Mouse (Mus musculus) embryonic stem cell, embryonic (primary cell): ENCODE data around the gene Pars2.

Experiments used
- CTCF ChIA-PET, 4 experiments: fragments of 300-600 bp in 2 of 4; fragments of 350-600 bp in 2 of 4; sonication (Branson Sonifier 250); formaldehyde crosslinking; loops; one replicate each; lab custom pipeline; 2022; ENCODE audit warnings: inconsistent platforms in 2 of 4; lab: Charles Lee
- POLR2A ChIA-PET, 4 experiments: fragments of 300-600 bp in 2 of 4; fragments of 350-600 bp in 2 of 4; sonication (Branson Sonifier 250); formaldehyde crosslinking; loops; one replicate each; lab custom pipeline; 2022; ENCODE audit warnings: antibody characterized with exemption in 4 of 4, inconsistent platforms in 1 of 4; lab: Charles Lee

Gene Pars2

DNA sequence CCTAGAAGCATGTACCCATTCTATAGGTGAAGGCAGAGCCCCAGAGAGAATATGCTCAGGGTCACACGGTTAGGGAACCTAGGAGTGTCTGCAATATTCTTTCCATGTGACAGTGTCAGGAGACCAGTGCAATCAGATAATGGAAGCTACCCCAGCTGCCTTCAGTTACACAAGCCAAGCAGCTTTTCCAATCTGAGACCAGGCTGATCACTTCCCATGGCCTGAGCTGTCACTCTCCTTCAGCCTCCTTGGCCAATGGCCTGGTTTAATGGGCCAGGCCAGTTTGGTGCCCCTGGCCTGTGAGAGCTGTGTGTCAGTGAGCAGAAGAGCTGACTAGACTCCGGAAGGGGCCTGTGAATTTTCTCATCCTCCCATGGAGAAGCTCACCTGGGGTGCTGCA, 14.4 kb downstream of the Pars2 start:
- ChIA-PET CTCF (interaction anchor here in 2 of 4 experiments (0.5 to 1.9 kb wide), 5 partner anchors 25 to 40 kb away, joined by 3 to 5 read pairs (median 3); no protein-coding TSS in a partner anchor), POLR2A (interaction anchor here in 3 of 4 experiments (0.6 to 2.5 kb wide), 10 partner anchors 9 to 522 kb away, joined by 3 to 11 read pairs (median 4); no protein-coding TSS in a partner anchor)

- ChIA-PET POLR2A (interaction anchor here in 3 of 4 experiments (0.6 to 2.5 kb wide), 11 partner anchors 9 to 521 kb away, joined by 3 to 11 read pairs (median 4); partner anchors contain the start of gene Ttc4 (in 1 of the 3)), CTCF (interaction anchor here in 3 of 4 experiments (0.6 to 1.9 kb wide), 9 partner anchors 8 to 58 kb away, joined by 3 to 6 read pairs (median 3); no protein-coding TSS in a partner anchor)
These were observed 14.8 kb downstream of the Pars2 start for GRCm38 (mm10) chr4:106665673-106666072.

- ChIA-PET CTCF (interaction anchor here (0.5 to 1.9 kb wide), 9 partner anchors 8 to 501 kb away, joined by 3 to 6 read pairs (median 3); no protein-coding TSS in a partner anchor), POLR2A (interaction anchor here in 3 of 4 experiments (1.0 to 2.5 kb wide), 5 partner anchors 10 to 21 kb away, joined by 3 to 11 read pairs (median 4); partner anchors contain the start of gene Ttc4 (in 1 of the 3))
These were observed 15.7 kb downstream of the Pars2 start for GRCm38 (mm10) chr4:106666546-106666945.

DNA sequence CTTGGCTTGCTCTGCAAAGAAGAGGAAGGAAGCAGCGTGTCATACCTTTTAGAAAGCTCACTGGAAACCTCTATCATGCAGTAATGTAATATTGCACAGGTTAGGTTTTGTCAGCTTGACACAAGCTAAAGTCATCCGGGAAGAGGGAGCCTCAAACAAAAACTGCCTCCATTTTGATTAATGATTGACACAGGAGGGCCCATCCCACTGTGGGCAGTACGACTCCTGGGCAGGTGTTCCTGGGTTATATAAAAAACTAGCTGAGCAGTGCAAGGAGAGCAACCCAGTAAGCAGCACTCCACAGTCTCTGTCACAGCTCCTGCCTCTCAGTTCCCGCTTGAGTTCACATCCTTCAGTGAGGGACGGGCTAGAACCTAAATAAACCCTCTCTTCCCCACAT, 25.9 kb downstream of the Pars2 start:
- ChIA-PET POLR2A (interaction anchor here in 3 of 4 experiments (0.6 to 0.8 kb wide), 4 partner anchors 10 to 502 kb away, joined by 3 to 4 read pairs (median 3); partner anchors contain the start of genes Tceanc2 (in 1 of the 3) and Tmem59 (in 1 of the 3)), CTCF (no interaction called here)

- CTCF ChIA-PET = interaction anchor here in 2 of 4 experiments (0.6 to 1.0 kb wide), 2 partner anchors 48 to 64 kb away, joined by 4 to 5 read pairs; no protein-coding TSS in a partner anchor
- POLR2A ChIA-PET = interaction anchor here in 3 of 4 experiments (0.5 to 1.8 kb wide), 18 partner anchors 9 to 1729 kb away, joined by 3 to 7 read pairs (median 4); partner anchors contain the start of gene Tmem59 (in 1 of the 3)
These were observed 27.7 kb downstream of the Pars2 start, which contains the start of gene Ttc4 for GRCm38 (mm10) chr4:106678442-106679118. Gene Ttc4, minus strand, starts transcription at chr4:106678944.

- POLR2A ChIA-PET = interaction anchor here in 3 of 4 experiments (0.5 to 1.8 kb wide), 10 partner anchors 11 to 1124 kb away, joined by 3 to 7 read pairs (median 4); no protein-coding TSS in a partner anchor
- CTCF ChIA-PET = interaction anchor here in 1 of 4 experiments (1.0 kb wide), 1 partner anchor 65 kb away, joined by 4 read pairs; no protein-coding TSS in a partner anchor
These were observed 28.3 kb downstream of the Pars2 start for GRCm38 (mm10) chr4:106679152-106679551.

DNA sequence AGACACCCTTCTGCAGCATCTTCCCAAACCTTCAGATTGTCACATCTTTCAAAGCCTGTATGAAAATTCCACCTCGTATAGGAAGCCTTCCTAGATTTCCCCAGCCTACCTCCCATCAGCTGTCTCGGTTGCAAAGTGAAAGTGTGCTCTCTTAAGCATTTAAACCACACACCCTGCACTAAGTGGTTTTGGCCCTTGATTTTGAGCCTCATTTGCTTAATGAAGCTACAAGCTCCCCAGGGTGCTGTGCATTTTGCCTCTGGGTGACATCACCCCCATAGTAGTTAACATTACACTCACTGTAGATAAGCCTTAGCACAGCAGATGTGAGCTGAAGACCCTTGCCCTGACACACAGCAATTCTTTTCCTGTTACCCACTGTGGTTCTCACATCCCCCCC, 30.1 kb downstream of the Pars2 start:
- POLR2A ChIA-PET = interaction anchor here in 1 of 4 experiments (1.1 to 2.1 kb wide), 2 partner anchors 10 to 31 kb away, joined by 5 read pairs; no protein-coding TSS in a partner anchor
- CTCF ChIA-PET = interaction anchor here in 1 of 4 experiments (1.0 kb wide), 1 partner anchor 19 kb away, joined by 3 read pairs; no protein-coding TSS in a partner anchor

GRCm38 (mm10) chr4:106688636-106689296, 37.9 kb downstream of the Pars2 start:
- ChIA-PET POLR2A (interaction anchor here in 1 of 4 experiments (0.6 kb wide), 1 partner anchor 67 kb away, joined by 3 read pairs; no protein-coding TSS in a partner anchor), CTCF (no interaction called here)

DNA sequence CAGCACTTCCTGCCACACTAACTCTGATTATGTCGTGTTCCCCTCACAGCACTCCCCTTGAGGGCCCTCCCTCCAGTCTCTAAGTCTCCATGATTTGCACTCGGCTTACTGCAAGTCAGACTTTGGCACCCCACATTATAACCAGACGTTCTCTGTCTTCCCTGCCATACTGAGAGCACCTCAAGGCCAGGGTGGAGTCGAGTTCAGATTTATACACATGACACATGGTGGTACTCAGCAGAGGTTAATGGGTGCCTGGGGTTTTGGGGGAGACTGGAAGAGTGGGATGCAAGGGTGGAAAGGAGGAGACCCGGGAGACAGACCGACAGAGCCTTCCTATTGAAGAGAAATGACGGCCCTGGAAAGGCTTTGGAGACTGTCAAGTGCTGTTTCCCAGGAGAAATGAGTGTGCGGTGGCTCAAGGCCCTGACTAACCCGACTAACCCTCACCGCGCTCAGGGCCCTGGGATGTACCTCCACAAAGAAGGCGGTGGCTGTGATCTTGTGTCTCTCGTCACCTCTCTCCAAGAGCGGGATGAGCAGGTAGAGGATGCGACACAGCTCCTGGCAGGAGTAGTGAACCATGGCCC, 43.1 kb downstream of the Pars2 start:
- ChIA-PET POLR2A (no interaction called here), CTCF (no interaction called here)

- ChIA-PET POLR2A (interaction anchor here in 1 of 4 experiments (0.8 to 1.5 kb wide), 2 partner anchors 50 to 70 kb away, joined by 3 to 4 read pairs; no protein-coding TSS in a partner anchor), CTCF (interaction anchor here in 3 of 4 experiments (0.5 to 2.0 kb wide), 18 partner anchors 8 to 1542 kb away, joined by 3 to 8 read pairs (median 4); no protein-coding TSS in a partner anchor)
These were observed 49.1 kb downstream of the Pars2 start for GRCm38 (mm10) chr4:106699989-106700388.

- CTCF ChIA-PET = interaction anchor here in 3 of 4 experiments (0.6 to 2.0 kb wide), 7 partner anchors 9 to 1288 kb away, joined by 3 to 13 read pairs (median 4); no protein-coding TSS in a partner anchor
- POLR2A ChIA-PET = interaction anchor here in 2 of 4 experiments (0.6 to 1.5 kb wide), 4 partner anchors 24 to 71 kb away, joined by 3 to 5 read pairs (median 4); no protein-coding TSS in a partner anchor
These were observed 49.9 kb downstream of the Pars2 start for GRCm38 (mm10) chr4:106700798-106701197.

- CTCF ChIA-PET = interaction anchor here in 3 of 4 experiments (0.6 to 1.8 kb wide), 7 partner anchors 10 to 232 kb away, joined by 3 to 6 read pairs (median 4); no protein-coding TSS in a partner anchor
These were observed 53.1 kb downstream of the Pars2 start for GRCm38 (mm10) chr4:106703956-106704355.

DNA sequence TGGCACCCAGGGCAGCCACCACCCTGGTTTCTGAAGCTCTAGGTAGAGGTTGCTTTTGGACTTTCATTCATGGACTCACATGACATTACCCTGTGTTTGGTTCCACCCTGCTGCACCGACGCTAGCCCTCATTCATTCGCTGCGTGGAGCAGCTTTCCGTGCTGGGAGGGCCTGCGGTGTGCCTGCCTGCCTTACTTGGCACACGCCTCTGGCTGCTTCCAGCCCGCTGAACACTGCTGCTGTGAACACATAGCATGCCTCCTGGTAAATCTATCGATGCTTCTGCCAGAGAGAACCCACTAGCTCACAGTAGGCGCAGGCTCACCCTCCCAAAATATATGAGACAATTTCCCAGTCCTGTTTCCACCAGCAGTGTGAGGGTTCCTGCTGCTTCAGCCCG, 53.5 kb downstream of the Pars2 start:
- POLR2A ChIA-PET = interaction anchor here (0.5 to 2.6 kb wide), 14 partner anchors 9 to 155 kb away, joined by 3 to 6 read pairs (median 4); partner anchors contain the start of gene Ttc4 (in 2 of the 4)
- CTCF ChIA-PET = interaction anchor here in 3 of 4 experiments (0.6 to 1.8 kb wide), 8 partner anchors 9 to 232 kb away, joined by 3 to 6 read pairs (median 4); no protein-coding TSS in a partner anchor

More at GRCm38 (mm10) chr4:106703956-106704355, 53.1 kb downstream of the Pars2 start:
- POLR2A ChIA-PET = interaction anchor here (0.5 to 2.6 kb wide), 14 partner anchors 8 to 156 kb away, joined by 3 to 6 read pairs (median 4); partner anchors contain the start of gene Ttc4 (in 2 of the 4)
